Mouse (Mus musculus): ENCODE measurements at regions not wholly inside any gene's neighbourhood (a gene's known extent, or its start where the extent isn't known, plus 50 kb on each side); places are given as distances from the start of the nearest gene placed in this dataset.

DNA sequence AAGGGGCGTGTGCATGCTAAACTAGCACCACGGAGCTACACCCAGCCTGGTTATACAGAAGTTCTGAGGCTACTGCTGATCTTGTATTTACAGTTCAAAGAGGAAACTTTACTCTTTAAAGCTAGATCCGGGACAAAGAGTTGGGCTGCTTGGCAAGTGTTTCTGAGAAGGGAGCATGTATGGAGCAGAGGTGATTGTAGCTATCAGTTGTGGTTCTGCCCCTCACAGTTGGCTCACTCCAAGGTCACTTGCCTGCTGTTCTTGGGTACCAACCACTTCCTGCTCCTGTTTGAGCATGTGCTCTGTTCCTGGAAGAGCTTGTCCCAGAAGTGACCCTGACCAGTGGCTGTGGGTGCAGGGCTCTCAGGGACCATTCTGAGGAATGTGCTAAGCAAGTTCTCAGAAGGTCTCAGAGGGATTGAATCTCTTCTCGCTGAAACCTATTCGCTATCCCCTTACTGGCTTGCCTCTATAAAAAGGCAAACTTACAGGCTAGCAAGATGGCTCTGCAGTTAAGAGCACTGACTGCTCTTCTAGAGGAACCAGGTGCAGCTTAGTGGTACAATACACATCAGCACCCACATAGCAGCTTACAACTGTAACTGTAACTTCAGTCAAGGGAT is 94.9 kb upstream of the Max start:
- H3K4me3 ChIP-seq (ENCODE audit: insufficient read depth, low read depth, low read length) = no peak overlapping the region
- DNase-seq (ENCODE audit: extremely low read depth, low read depth, low spot score) = peak; percentile 44
- no peaks in the 10 kb centered on the region for H3K27me3 ChIP-seq (ENCODE audit: control insufficient read depth, insufficient read depth, low read length)
- H3K79me2 ChIP-seq (ENCODE audit: control insufficient read depth, insufficient read depth, low read length) = no peaks in the 10 kb centered on the region
- no peaks in the 10 kb centered on the region for H3K36me3 ChIP-seq (ENCODE audit: control insufficient read depth, insufficient read depth, low read length)
- 25% methylated on average over 5 of the region's 5 CpGs for WGBS
- H3K27ac ChIP-seq (replicated peaks; ENCODE audit: insufficient read depth, low read depth, low read length) = no peak overlapping the region
- peaks cover 22% of the 10 kb centered on the region for H3K4me1 ChIP-seq (ENCODE audit: control insufficient read depth, insufficient read depth, low read length)
- H3K9ac ChIP-seq (ENCODE audit: low read depth, low read length) = no peak overlapping the region
- TF ChIP-seq POLR2A (IDR thresholded peaks at IDR 0.05; ENCODE audit: extremely low read depth, insufficient read depth, low read length) (no peak), CTCF (IDR thresholded peaks at IDR 0.05; ENCODE audit: low read depth, low read length) (no peak)

DNA sequence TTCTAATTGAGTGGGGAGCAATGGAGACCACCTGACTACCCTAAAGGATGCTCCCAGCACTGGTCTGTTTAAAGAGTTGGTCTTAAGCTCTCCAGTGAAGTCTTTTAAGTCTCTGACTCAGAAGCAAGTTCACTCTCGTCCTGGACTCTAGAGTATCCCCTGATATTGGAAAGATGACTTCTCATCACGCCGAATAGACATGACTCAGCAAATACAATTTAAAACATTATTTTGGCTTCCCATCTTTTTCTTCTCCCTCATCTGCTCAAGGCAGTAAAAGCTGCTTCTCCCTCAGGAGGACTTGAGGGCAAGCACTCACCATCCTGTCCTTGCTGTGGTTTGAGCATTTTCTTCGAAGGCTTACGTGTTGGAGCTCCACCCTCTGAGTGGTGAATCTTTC is 92.7 kb upstream of the Max start:
- H3K79me2 ChIP-seq (ENCODE audit: control insufficient read depth, insufficient read depth, low read length) = no peaks in the 10 kb centered on the region
- no peak overlapping the region for H3K9ac ChIP-seq (ENCODE audit: low read depth, low read length)
- no peak overlapping the region for H3K27ac ChIP-seq (replicated peaks; ENCODE audit: insufficient read depth, low read depth, low read length)
- H3K27me3 ChIP-seq (ENCODE audit: control insufficient read depth, insufficient read depth, low read length) = no peaks in the 10 kb centered on the region
- no peaks in the 10 kb centered on the region for H3K36me3 ChIP-seq (ENCODE audit: control insufficient read depth, insufficient read depth, low read length)
- 92% methylated on average over 5 of the region's 5 CpGs for WGBS
- H3K4me1 ChIP-seq (ENCODE audit: control insufficient read depth, insufficient read depth, low read length) = peaks cover 19% of the 10 kb centered on the region
- no peak for TF ChIP-seq CTCF (IDR thresholded peaks at IDR 0.05; ENCODE audit: low read depth, low read length)
- TF ChIP-seq POLR2A (IDR thresholded peaks at IDR 0.05; ENCODE audit: extremely low read depth, insufficient read depth, low read length) = no peak
- H3K4me3 ChIP-seq (ENCODE audit: insufficient read depth, low read depth, low read length) = no peak overlapping the region
- no peak for DNase-seq (ENCODE audit: extremely low read depth, low read depth, low spot score)

DNA sequence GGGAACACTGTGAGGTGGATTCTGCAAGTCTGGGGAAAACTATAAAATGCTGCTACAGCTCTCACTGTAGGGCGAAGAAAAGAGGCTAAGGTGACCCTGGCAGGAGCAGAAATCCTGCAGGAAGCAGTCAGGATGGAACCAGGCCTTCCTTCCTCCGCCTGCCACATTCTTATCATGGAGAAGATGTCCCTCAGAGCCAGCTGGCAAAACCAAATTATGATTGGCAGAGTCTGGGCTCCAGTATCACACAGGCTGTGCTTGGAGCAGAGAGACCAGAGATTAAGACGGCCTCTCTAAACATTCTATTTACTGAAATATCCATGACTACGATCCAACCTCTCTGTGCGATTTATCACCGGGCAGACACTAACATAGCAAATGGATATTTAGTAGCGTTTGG is 92.2 kb upstream of the Max start:
- Histone ChIP-seq H3K27ac (replicated peaks; ENCODE audit: insufficient read depth, low read depth, low read length) (no peak overlapping the region), H3K4me3 (ENCODE audit: insufficient read depth, low read depth, low read length) (no peak overlapping the region), H3K79me2 (ENCODE audit: control insufficient read depth, insufficient read depth, low read length) (no peaks in the 10 kb centered on the region), H3K4me1 (ENCODE audit: control insufficient read depth, insufficient read depth, low read length) (peaks cover 19% of the 10 kb centered on the region), H3K27me3 (ENCODE audit: control insufficient read depth, insufficient read depth, low read length) (no peaks in the 10 kb centered on the region), H3K9ac (ENCODE audit: low read depth, low read length) (no peak overlapping the region), H3K36me3 (ENCODE audit: control insufficient read depth, insufficient read depth, low read length) (no peaks in the 10 kb centered on the region)
- TF ChIP-seq POLR2A (IDR thresholded peaks at IDR 0.05; ENCODE audit: extremely low read depth, insufficient read depth, low read length) = no peak
- TF ChIP-seq CTCF (IDR thresholded peaks at IDR 0.05; ENCODE audit: low read depth, low read length) = no peak
- WGBS = 88% methylated on average over 7 of the region's 7 CpGs
- DNase-seq (ENCODE audit: extremely low read depth, low read depth, low spot score) = no peak

- Histone ChIP-seq H3K4me3 (ENCODE audit: insufficient read depth, low read depth, low read length) (no peak overlapping the region), H3K4me1 (ENCODE audit: control insufficient read depth, insufficient read depth, low read length) (peaks cover 17% of the 10 kb centered on the region), H3K27me3 (ENCODE audit: control insufficient read depth, insufficient read depth, low read length) (no peaks in the 10 kb centered on the region), H3K9ac (ENCODE audit: low read depth, low read length) (no peak overlapping the region), H3K27ac (replicated peaks; ENCODE audit: insufficient read depth, low read depth, low read length) (peak overlapping the region; percentile 61), H3K36me3 (ENCODE audit: control insufficient read depth, insufficient read depth, low read length) (no peaks in the 10 kb centered on the region), H3K79me2 (ENCODE audit: control insufficient read depth, insufficient read depth, low read length) (no peaks in the 10 kb centered on the region)
- peak; percentile 87 for DNase-seq (ENCODE audit: extremely low read depth, low read depth, low spot score)
- TF ChIP-seq CTCF (IDR thresholded peaks at IDR 0.05; ENCODE audit: low read depth, low read length) (peak; percentile 59), POLR2A (IDR thresholded peaks at IDR 0.05; ENCODE audit: extremely low read depth, insufficient read depth, low read length) (no peak)
- WGBS = 17% methylated on average over 6 of the region's 6 CpGs
Measured at GRCm38 (mm10) chr12:77052853-77053252, 90.9 kb upstream of the Max start.

- Histone ChIP-seq H3K4me1 (ENCODE audit: control insufficient read depth, insufficient read depth, low read length) (peaks cover 15% of the 10 kb centered on the region), H3K27ac (replicated peaks; ENCODE audit: insufficient read depth, low read depth, low read length) (no peak overlapping the region), H3K4me3 (ENCODE audit: insufficient read depth, low read depth, low read length) (no peak overlapping the region), H3K79me2 (ENCODE audit: control insufficient read depth, insufficient read depth, low read length) (no peaks in the 10 kb centered on the region), H3K36me3 (ENCODE audit: control insufficient read depth, insufficient read depth, low read length) (no peaks in the 10 kb centered on the region), H3K27me3 (ENCODE audit: control insufficient read depth, insufficient read depth, low read length) (no peaks in the 10 kb centered on the region), H3K9ac (ENCODE audit: low read depth, low read length) (no peak overlapping the region)
- no peak for TF ChIP-seq CTCF (IDR thresholded peaks at IDR 0.05; ENCODE audit: low read depth, low read length)
- no peak for TF ChIP-seq POLR2A (IDR thresholded peaks at IDR 0.05; ENCODE audit: extremely low read depth, insufficient read depth, low read length)
- WGBS = 76% methylated on average over 11 of the region's 11 CpGs
- DNase-seq (ENCODE audit: extremely low read depth, low read depth, low spot score) = no peak
Measured at GRCm38 (mm10) chr12:77048380-77048779, 86.4 kb upstream of the Max start.

GRCm38 (mm10) chr12:77047273-77047672 is 85.3 kb upstream of the Max start:
- 77% methylated on average over 1 of the region's 1 CpGs for WGBS
- Histone ChIP-seq H3K27ac (replicated peaks; ENCODE audit: insufficient read depth, low read depth, low read length) (no peak overlapping the region), H3K9ac (ENCODE audit: low read depth, low read length) (no peak overlapping the region), H3K4me1 (ENCODE audit: control insufficient read depth, insufficient read depth, low read length) (peaks cover 5% of the 10 kb centered on the region; the same call in 1 of the 2 replicates), H3K4me3 (ENCODE audit: insufficient read depth, low read depth, low read length) (no peak overlapping the region), H3K36me3 (ENCODE audit: control insufficient read depth, insufficient read depth, low read length) (no peaks in the 10 kb centered on the region), H3K27me3 (ENCODE audit: control insufficient read depth, insufficient read depth, low read length) (no peaks in the 10 kb centered on the region), H3K79me2 (ENCODE audit: control insufficient read depth, insufficient read depth, low read length) (no peaks in the 10 kb centered on the region)
- TF ChIP-seq POLR2A (IDR thresholded peaks at IDR 0.05; ENCODE audit: extremely low read depth, insufficient read depth, low read length) (no peak), CTCF (IDR thresholded peaks at IDR 0.05; ENCODE audit: low read depth, low read length) (no peak)
- DNase-seq (ENCODE audit: extremely low read depth, low read depth, low spot score) = no peak
